Mouse (Mus musculus) left cerebral cortex, postnatal 36 days (tissue): ENCODE results near the gene Trnau1ap. TPM values are rescaled to one million over a fixed set of nuclear protein-coding genes. Genes with fewer than 3 reads are reported as not detected.
"Not testable (repeated sequence)": the region's sequence is repeated elsewhere in the genome, so short reads cannot be mapped to it uniquely, and the experiment has no call there.

Experiments used
- DNase-seq, 2 experiments: peaks; one replicate each; pipeline ENCODE4 v3.0.0; 2021 to 2022; ENCODE audit warnings: low spot score in 2 of 2, mixed read lengths in 1 of 2
- intact Hi-C: fragments of 180-260 bp; cut with DNase I; formaldehyde crosslinking; loops from one replicate; pipeline ENCODE4 v1.15.1; 2025
- total RNA-seq, 2 experiments: library from RNA; stranded (reverse); gene quantifications; 2 replicates each; pipeline ENCODE4 v1.2.3; 2021

Gene Trnau1ap
- total RNA-seq, 2 experiments from 2014 or later, result 21.5 to 24.8 TPM

GRCm38 (mm10) chr4:132305276-132305675 is 24.1 kb downstream of the Trnau1ap start:
- intact Hi-C loops, result loop anchor here (10.0 kb wide), 1 partner anchor 210 kb away; the partner anchor contains the start of gene Sesn2
- DNase-seq, result no peak

GRCm38 (mm10) chr4:132303484-132303883 is 25.9 kb downstream of the Trnau1ap start:
- DNase-seq, result not testable (repeated sequence)
- intact Hi-C loops, result loop anchor here (10.0 kb wide), 1 partner anchor 211 kb away; the partner anchor contains the start of gene Sesn2

GRCm38 (mm10) chr4:132302939-132303479 is 26.3 kb downstream of the Trnau1ap start, which contains the start of gene Rab42:
Gene Rab42 (minus strand): TSS chr4:132303385.
- peak; percentile 64 to 78 for DNase-seq

GRCm38 (mm10) chr4:132301965-132302938 is 27.1 kb downstream of the Trnau1ap start:
- intact Hi-C loops, result loop anchor here (10.0 kb wide), 1 partner anchor 213 kb away; the partner anchor contains the start of gene Sesn2
- DNase-seq, result no peak

More at GRCm38 (mm10) chr4:132302939-132303479, 26.3 kb downstream of the Trnau1ap start, which contains the start of gene Rab42:
- intact Hi-C loops, result loop anchor here (10.0 kb wide), 1 partner anchor 212 kb away; the partner anchor contains the start of gene Sesn2

GRCm38 (mm10) chr4:132301486-132301885 is 27.9 kb downstream of the Trnau1ap start:
- no peak for DNase-seq
- intact Hi-C loops, result loop anchor here (10.0 kb wide), 1 partner anchor 213 kb away; the partner anchor contains the start of gene Sesn2

- intact Hi-C loops, result loop anchor here (10.0 kb wide), 2 partner anchors 115 to 215 kb away; partner anchors contain the start of gene Sesn2
- no peak for DNase-seq
Observed at GRCm38 (mm10) chr4:132299849-132300248, 29.5 kb downstream of the Trnau1ap start.

- DNase-seq, result no peak
- intact Hi-C loops, result loop anchor here (10.0 kb wide), 1 partner anchor 119 kb away; no protein-coding TSS in a partner anchor
Observed at GRCm38 (mm10) chr4:132295696-132296390, 33.5 kb downstream of the Trnau1ap start.

- DNase-seq, result no peak
- intact Hi-C loops, result loop anchor here (5.0 to 10.0 kb wide), 2 partner anchors 39 to 121 kb away; no protein-coding TSS in a partner anchor
Observed at GRCm38 (mm10) chr4:132293682-132294240, 35.6 kb downstream of the Trnau1ap start.

GRCm38 (mm10) chr4:132292988-132293387 is 36.4 kb downstream of the Trnau1ap start:
- DNase-seq, result no peak
- intact Hi-C loops, result loop anchor here (5.0 to 10.0 kb wide), 2 partner anchors 39 to 122 kb away; no protein-coding TSS in a partner anchor

GRCm38 (mm10) chr4:132291624-132292335 is 37.6 kb downstream of the Trnau1ap start:
- intact Hi-C loops, result loop anchor here (5.0 to 10.0 kb wide), 2 partner anchors 41 to 123 kb away; no protein-coding TSS in a partner anchor
- no peak for DNase-seq

GRCm38 (mm10) chr4:132291056-132291455 is 38.3 kb downstream of the Trnau1ap start:
- intact Hi-C loops, result loop anchor here (5.0 to 10.0 kb wide), 2 partner anchors 41 to 124 kb away; no protein-coding TSS in a partner anchor
- DNase-seq, result no peak

GRCm38 (mm10) chr4:132288840-132289239 is 40.5 kb downstream of the Trnau1ap start:
- intact Hi-C loops, DNase-seq: not testable (repeated sequence)

GRCm38 (mm10) chr4:132275949-132276348 is 53.4 kb downstream of the Trnau1ap start:
- no peak for DNase-seq
- intact Hi-C loops, result no loop called here

- DNase-seq, result peak; percentile 90 to 92
- intact Hi-C loops, result loop anchor here (5.0 kb wide), 1 partner anchor 238 kb away; the partner anchor contains the start of gene Sesn2
Observed at GRCm38 (mm10) chr4:132274156-132274862, 55.0 kb downstream of the Trnau1ap start, which contains the start of gene Taf12. Gene Taf12 (plus strand): TSS chr4:132274375.

- intact Hi-C loops, result loop anchor here (5.0 kb wide), 1 partner anchor 239 kb away; the partner anchor contains the start of gene Sesn2
- no peak for DNase-seq
Observed at GRCm38 (mm10) chr4:132273166-132273565, 56.2 kb downstream of the Trnau1ap start.

- peak; percentile 80 to 85 for DNase-seq
- intact Hi-C loops, result loop anchor here (5.0 kb wide), 1 partner anchor 242 kb away; the partner anchor contains the start of gene Sesn2
Observed at GRCm38 (mm10) chr4:132269740-132270560, 59.4 kb downstream of the Trnau1ap start.
